Mouse (Mus musculus): ENCODE measurements around the gene A430005L14Rik.

DNA sequence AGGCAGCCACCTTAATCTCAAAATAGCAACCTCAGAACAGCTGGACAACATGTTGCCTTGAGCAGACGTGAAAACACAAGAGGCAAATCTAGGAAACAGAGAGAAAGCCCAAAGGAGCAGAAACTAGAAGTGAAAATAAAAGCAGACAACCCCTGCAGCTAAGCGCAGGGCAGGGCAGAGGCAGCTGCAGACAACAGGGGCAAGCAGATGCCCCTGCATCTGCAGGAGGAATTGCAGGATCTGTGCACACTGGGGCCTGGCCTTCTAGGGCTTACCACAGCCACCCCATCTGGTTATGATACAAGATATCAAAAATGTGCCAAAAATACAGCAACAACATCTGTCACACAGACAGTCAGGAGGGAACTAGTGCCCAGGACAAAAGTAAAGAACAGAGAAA is 10.5 kb downstream of the A430005L14Rik start:
- TF ChIP-seq POLR2AphosphoS2 (IDR thresholded peaks at IDR 0.05; ENCODE audit: insufficient read length, low read depth) (no peak), POLR2A (IDR thresholded peaks at IDR 0.05; ENCODE audit: insufficient read length, low read depth) (no peak), SRF (IDR thresholded peaks at IDR 0.05; ENCODE audit: control insufficient read depth, insufficient read length, low read depth) (no peak), MYOD1 (IDR thresholded peaks at IDR 0.05; ENCODE audit: control insufficient read depth in 1 of 3, insufficient read length in 2 of 3, low read depth in 2 of 3) (no peak), USF1 (IDR thresholded peaks at IDR 0.05; ENCODE audit: low read depth) (no peak), TCF12 (IDR thresholded peaks at IDR 0.05; ENCODE audit: insufficient read depth, poor library complexity, severe bottlenecking) (no peak), MYOG (IDR thresholded peaks at IDR 0.05; ENCODE audit: control insufficient read depth in 1 of 3, insufficient read depth in 1 of 3, insufficient read length in 2 of 3, low read depth in 2 of 3) (no peak), MAX (IDR thresholded peaks at IDR 0.05; ENCODE audit: low read depth) (no peak)

Measured in myocyte (in vitro differentiated cells).